Mouse (Mus musculus) gastrocnemius, adult 2 months (tissue): Measurements from ENCODE around the gene Nckap1l. TPM values are rescaled to one million over a fixed set of nuclear protein-coding genes. Genes with fewer than 3 reads are reported as not detected.

ENCODE experiments used
- DNase-seq: peaks from one replicate; pipeline ENCODE4 v3.0.0; 2022
- H3K27ac ChIP-seq: fragments of 200-600 bp; 2 replicates; pipeline ENCODE4 v1.8.1; 2022; ENCODE audit warnings: mild to moderate bottlenecking
- H3K4me3 ChIP-seq: fragments of 200-600 bp; 2 replicates; pipeline ENCODE4 v1.8.1; 2022; ENCODE audit warnings: mild to moderate bottlenecking, moderate library complexity
- CTCF ChIP-seq: fragments of 200-600 bp; IDR thresholded peaks from 2 replicates; pipeline ENCODE4 v1.8.1; 2022; ENCODE audit warnings: antibody characterized with exemption, mild to moderate bottlenecking, moderate library complexity
- intact Hi-C: fragments of 180-260 bp; cut with DNase I; formaldehyde crosslinking; loops from one replicate; pipeline ENCODE4 v1.15.1; 2025
- total RNA-seq, 2 experiments: library from RNA; stranded (reverse); gene quantifications; 2 replicates each; pipeline ENCODE4 v1.2.3; 2021

Nckap1l gene
- total RNA-seq, 2 experiments from 2014 or later: 0.79 to 0.98 TPM

- H3K4me3 ChIP-seq: peak overlapping the region; percentile 76
- no peak for DNase-seq
- TF ChIP-seq CTCF: no peak
- intact Hi-C loops: no loop called here
- H3K27ac ChIP-seq: no peak overlapping the region
Observed at GRCm38 (mm10) chr15:103503660-103504059, 50.1 kb downstream of the Nckap1l start.

GRCm38 (mm10) chr15:103509317-103509716, 55.7 kb downstream of the Nckap1l start:
- intact Hi-C loops: no loop called here
- Histone ChIP-seq H3K27ac (no peak overlapping the region), H3K4me3 (no peak overlapping the region)
- no peak for DNase-seq
- no peak for TF ChIP-seq CTCF

- no peak for DNase-seq
- Histone ChIP-seq H3K27ac (no peak overlapping the region), H3K4me3 (no peak overlapping the region)
- no peak; the same call in 1 of the 2 replicates for TF ChIP-seq CTCF
- intact Hi-C loops: no loop called here
Observed at GRCm38 (mm10) chr15:103511652-103512051, 58.1 kb downstream of the Nckap1l start.

GRCm38 (mm10) chr15:103513621-103514031, 60.0 kb downstream of the Nckap1l start:
- no peak for TF ChIP-seq CTCF
- Histone ChIP-seq H3K27ac (no peak overlapping the region; the same call in 1 of the 2 replicates), H3K4me3 (peak overlapping the region; percentile 66)
- intact Hi-C loops: no loop called here
- no peak for DNase-seq

GRCm38 (mm10) chr15:103514119-103514518, 60.5 kb downstream of the Nckap1l start:
- intact Hi-C loops: no loop called here
- H3K27ac ChIP-seq: peak overlapping the region; percentile 69
- peak overlapping the region; percentile 66 for H3K4me3 ChIP-seq

GRCm38 (mm10) chr15:103514914-103515313, 61.3 kb downstream of the Nckap1l start:
- no peak for TF ChIP-seq CTCF
- intact Hi-C loops: no loop called here
- H3K27ac ChIP-seq: peak overlapping the region; percentile 61
- no peak for DNase-seq
- H3K4me3 ChIP-seq: peak overlapping the region; percentile 13

More at GRCm38 (mm10) chr15:103514119-103514518, 60.5 kb downstream of the Nckap1l start:
- peak; percentile 76 for DNase-seq
- TF ChIP-seq CTCF: no peak

GRCm38 (mm10) chr15:103518600-103519385, 65.2 kb downstream of the Nckap1l start:
- no peak overlapping the region for H3K27ac ChIP-seq

GRCm38 (mm10) chr15:103519386-103520378, 66.1 kb downstream of the Nckap1l start:
- intact Hi-C loops: no loop called here
- H3K27ac ChIP-seq: no peak overlapping the region
- H3K4me3 ChIP-seq: no peak overlapping the region
- no peak for TF ChIP-seq CTCF
- no peak for DNase-seq

More at GRCm38 (mm10) chr15:103518600-103519385, 65.2 kb downstream of the Nckap1l start:
- intact Hi-C loops: no loop called here
- TF ChIP-seq CTCF: no peak
- no peak overlapping the region for H3K4me3 ChIP-seq
- DNase-seq: no peak

GRCm38 (mm10) chr15:103522458-103523099, 69.0 kb downstream of the Nckap1l start:
- no peak overlapping the region for H3K4me3 ChIP-seq
- H3K27ac ChIP-seq: no peak overlapping the region
- no peak for TF ChIP-seq CTCF
- intact Hi-C loops: no loop called here
- no peak for DNase-seq

- intact Hi-C loops: no loop called here
- Histone ChIP-seq H3K4me3 (no peak overlapping the region), H3K27ac (no peak overlapping the region)
- no peak for TF ChIP-seq CTCF
- DNase-seq: no peak
Observed at GRCm38 (mm10) chr15:103523156-103523555, 69.6 kb downstream of the Nckap1l start.

GRCm38 (mm10) chr15:103530372-103530771, 76.8 kb downstream of the Nckap1l start:
- intact Hi-C loops: no loop called here
- no peak overlapping the region for H3K27ac ChIP-seq
- no peak overlapping the region for H3K4me3 ChIP-seq
- peak; percentile 51 for DNase-seq
- TF ChIP-seq CTCF: peak; percentile 97

- no peak for TF ChIP-seq CTCF
- intact Hi-C loops: no loop called here
- H3K4me3 ChIP-seq: no peak overlapping the region
- no peak overlapping the region for H3K27ac ChIP-seq
- no peak for DNase-seq
Observed at GRCm38 (mm10) chr15:103534054-103534620, 80.5 kb downstream of the Nckap1l start.
